Mouse (Mus musculus): ENCODE measurements around the gene Slc19a1.
A peak's percentile ranks its signal among the peaks of the same experiment; 100 is the strongest.

Gene Slc19a1

GRCm38 (mm10) chr10:77031768-77032375 is at the start of gene Slc19a1:
Slc19a1 (plus strand) TSS chr10:77032241.
- no peak for DNase-seq (ENCODE audit: low spot score)

GRCm38 (mm10) chr10:76988586-76988985 is 43.5 kb upstream of the Slc19a1 start:
- no peak for DNase-seq (ENCODE audit: low spot score)

- DNase-seq (ENCODE audit: low spot score), result no peak
Observed at GRCm38 (mm10) chr10:76992456-76992855, 39.6 kb upstream of the Slc19a1 start.

- peak; percentile 16 for DNase-seq (ENCODE audit: low spot score)
Observed at GRCm38 (mm10) chr10:76997759-76998513, 34.1 kb upstream of the Slc19a1 start.

- DNase-seq (ENCODE audit: low spot score), result peak; percentile 27
Observed at GRCm38 (mm10) chr10:77004936-77005335, 27.1 kb upstream of the Slc19a1 start.

- peak; percentile 86 for DNase-seq (ENCODE audit: low spot score)
Observed at GRCm38 (mm10) chr10:77007433-77008108, 24.5 kb upstream of the Slc19a1 start.

GRCm38 (mm10) chr10:77008109-77008561 is 23.9 kb upstream of the Slc19a1 start:
- peak; percentile 51 for DNase-seq (ENCODE audit: low spot score)

GRCm38 (mm10) chr10:77008698-77009097 is 23.3 kb upstream of the Slc19a1 start:
- DNase-seq (ENCODE audit: low spot score), result no peak

- no peak for DNase-seq (ENCODE audit: low spot score)
Observed at GRCm38 (mm10) chr10:77011681-77012080, 20.4 kb upstream of the Slc19a1 start.

GRCm38 (mm10) chr10:77016080-77016479 is 16.0 kb upstream of the Slc19a1 start:
- DNase-seq (ENCODE audit: low spot score), result no peak

- DNase-seq (ENCODE audit: low spot score), result no peak
Observed at GRCm38 (mm10) chr10:77016499-77016898, 15.5 kb upstream of the Slc19a1 start.

- no peak for DNase-seq (ENCODE audit: low spot score)
Observed at GRCm38 (mm10) chr10:77017061-77017460, 15.0 kb upstream of the Slc19a1 start.

- DNase-seq (ENCODE audit: low spot score), result no peak
Observed at GRCm38 (mm10) chr10:77017662-77018061, 14.4 kb upstream of the Slc19a1 start.

GRCm38 (mm10) chr10:77021399-77022052 is 10.5 kb upstream of the Slc19a1 start:
- DNase-seq (ENCODE audit: low spot score), result peak; percentile 94

GRCm38 (mm10) chr10:77022301-77023130 is 9.5 kb upstream of the Slc19a1 start:
- DNase-seq (ENCODE audit: low spot score), result no peak

- no peak for DNase-seq (ENCODE audit: low spot score)
Observed at GRCm38 (mm10) chr10:77024231-77024630, 7.8 kb upstream of the Slc19a1 start.

GRCm38 (mm10) chr10:77026944-77027343 is 5.1 kb upstream of the Slc19a1 start:
- DNase-seq (ENCODE audit: low spot score), result no peak

GRCm38 (mm10) chr10:77028782-77029296 is 3.2 kb upstream of the Slc19a1 start:
- no peak for DNase-seq (ENCODE audit: low spot score)

- DNase-seq (ENCODE audit: low spot score), result no peak
Observed at GRCm38 (mm10) chr10:77029761-77030160, 2.3 kb upstream of the Slc19a1 start.

GRCm38 (mm10) chr10:77030666-77031065 is 1.4 kb upstream of the Slc19a1 start:
- no peak for DNase-seq (ENCODE audit: low spot score)

Data from embryo, embryonic 10 days (tissue).